Mouse (Mus musculus): Measurements from ENCODE around the gene Mtss1l. TPM values are rescaled to one million over a fixed set of nuclear protein-coding genes. Genes with fewer than 3 reads are reported as not detected.

Gene Mtss1l
- total RNA-seq, 2 experiments from 2014 or later: 206 to 252 TPM

DNA sequence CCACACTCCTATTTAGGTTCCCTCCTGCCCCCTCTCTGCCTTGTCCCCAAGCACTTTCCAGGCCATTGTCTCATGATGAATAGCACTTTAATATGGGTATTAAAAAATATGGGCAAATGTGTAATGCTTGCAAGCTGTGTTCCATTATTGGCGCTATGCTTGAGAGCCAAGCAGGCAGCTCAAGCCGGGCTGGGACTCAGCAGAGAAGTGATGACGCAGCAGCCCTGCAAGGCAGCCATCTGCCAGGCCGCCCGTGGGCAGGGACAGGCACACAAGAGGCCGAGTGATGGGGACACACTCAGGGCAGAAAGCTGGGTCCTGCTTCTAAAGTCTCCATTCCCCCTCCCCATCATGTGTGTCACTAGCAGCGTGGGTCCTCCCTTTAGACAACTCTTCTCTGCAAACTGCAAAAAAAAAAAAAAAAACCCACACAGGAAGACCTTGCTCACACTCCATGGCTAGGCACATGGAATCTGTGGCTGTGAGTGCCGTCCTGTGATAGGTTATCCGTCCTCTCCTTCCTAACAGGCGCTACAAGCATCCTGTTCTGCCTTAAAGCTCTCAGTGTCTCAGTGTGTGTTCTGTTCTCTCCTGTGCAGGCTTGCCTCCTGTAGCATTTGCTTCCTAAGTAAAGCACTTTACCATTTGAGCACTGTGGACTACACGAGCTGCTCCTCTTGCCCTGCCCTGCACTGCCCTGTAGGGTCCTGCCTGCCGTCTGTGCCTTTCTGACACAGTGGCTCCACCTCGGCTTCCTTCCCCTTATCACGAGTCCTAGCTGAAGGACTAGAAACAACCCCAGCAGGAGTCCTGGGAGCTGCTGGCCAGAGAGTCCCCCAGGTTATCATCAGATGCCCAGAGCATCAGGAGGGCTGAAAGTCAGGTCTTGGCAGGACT lies 15.6 kb upstream of the Mtss1l start:
- DNase-seq (ENCODE audit: extremely low spot score in 1 of 2, low spot score in 1 of 2): no peak

DNA sequence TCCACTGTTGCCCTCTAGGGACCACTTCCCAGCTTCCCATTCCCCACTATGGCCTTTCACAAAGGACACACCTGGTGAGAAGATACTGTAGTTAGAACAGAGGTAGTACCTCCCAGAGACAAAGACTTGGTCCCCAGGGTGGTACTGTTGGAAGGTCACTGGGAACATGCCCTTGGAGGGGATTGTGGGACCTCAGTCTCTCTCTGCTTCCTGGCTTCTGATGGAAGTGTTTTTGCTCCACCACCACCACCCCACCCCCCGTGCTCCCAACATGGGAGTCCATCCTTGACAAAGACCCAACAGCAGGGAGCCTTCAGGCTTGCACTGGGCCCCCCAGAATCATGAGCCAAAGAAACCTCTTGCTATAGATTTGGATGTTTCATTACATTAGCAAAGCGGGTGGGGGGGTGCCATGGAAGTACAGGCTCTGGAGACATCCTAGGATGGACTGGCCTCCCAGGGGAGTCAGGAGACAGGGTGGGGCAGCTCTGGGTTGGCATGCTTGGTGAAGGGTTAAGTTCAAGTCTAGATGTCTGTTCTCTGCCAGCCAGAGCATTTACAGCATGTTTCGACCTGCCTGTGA lies 14.9 kb upstream of the Mtss1l start:
- DNase-seq (ENCODE audit: extremely low spot score in 1 of 2, low spot score in 1 of 2): no peak

DNA sequence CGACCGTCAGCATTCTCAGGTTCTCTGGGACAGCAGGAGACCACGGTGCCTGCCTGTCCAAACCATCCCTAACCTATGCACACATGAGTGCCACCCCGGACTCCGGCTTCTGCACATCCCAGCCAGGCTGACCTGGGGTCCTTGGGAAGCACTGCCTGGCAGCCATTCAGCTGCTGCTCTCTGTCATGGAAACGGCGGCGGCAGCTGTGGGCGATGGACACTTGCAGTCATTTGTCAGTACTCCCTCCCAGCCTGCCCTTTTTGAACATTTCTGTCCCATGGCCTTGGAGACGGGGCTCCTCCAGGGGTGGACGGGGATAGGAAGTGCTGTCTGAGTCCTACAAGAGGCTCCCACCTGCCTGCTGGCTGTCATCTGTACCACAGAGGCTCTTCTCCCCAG lies 12.8 kb upstream of the Mtss1l start:
- no peak for DNase-seq (ENCODE audit: extremely low spot score in 1 of 2, low spot score in 1 of 2)

DNA sequence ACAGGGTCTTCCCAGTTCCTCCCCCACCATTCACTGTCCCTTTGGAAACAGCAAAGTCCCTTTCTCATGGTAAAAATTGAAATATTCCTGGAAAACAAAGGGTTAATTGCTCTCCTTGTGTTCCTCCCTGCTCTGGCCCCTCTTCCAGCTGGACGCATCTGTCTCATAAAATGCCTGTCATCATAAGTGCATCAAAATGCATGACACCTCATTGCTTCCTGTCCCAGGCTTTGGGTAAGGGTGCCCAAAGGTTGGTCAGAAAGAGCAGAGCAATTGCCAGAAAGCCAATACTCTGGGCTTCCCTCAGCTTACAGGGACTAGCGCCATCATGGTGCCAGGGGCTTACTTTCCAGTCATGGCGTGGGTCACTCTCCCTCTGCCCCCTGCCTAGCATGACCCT lies 10.7 kb upstream of the Mtss1l start:
- DNase-seq (ENCODE audit: extremely low spot score in 1 of 2, low spot score in 1 of 2): no peak

DNA sequence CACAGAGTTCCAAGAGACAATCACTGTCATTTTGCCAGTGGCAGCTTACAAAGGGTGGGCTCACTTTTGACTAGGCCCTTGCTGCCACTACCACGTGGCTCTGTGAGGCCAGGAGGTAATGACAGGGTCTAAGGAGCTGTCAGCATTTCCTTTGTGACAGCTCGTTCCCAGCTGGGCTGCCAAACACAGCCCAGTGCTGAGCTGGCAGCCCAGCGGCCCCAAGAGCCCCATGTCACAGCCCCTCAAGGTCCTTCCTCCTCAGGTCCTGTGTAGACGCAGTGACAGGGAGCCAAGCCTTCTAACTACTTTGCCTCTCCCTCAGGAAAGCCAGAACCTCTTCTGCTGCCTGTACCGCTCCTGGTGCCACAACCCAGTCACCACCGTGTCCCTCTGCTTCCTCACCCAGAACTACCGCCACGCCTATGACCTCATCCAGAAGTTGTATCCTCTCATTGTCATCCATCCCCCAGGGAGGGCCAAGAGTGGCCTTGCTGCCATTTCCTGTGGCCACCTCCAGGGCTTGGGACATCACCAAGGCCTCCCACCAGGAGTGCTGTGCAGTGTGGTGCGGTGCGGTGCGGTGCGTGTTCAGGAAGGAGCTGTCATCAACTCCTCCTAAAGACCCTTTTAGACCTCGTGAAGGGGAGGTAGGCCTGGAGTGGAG lies 9.9 kb upstream of the Mtss1l start:
- no peak for DNase-seq (ENCODE audit: extremely low spot score in 1 of 2, low spot score in 1 of 2)

DNA sequence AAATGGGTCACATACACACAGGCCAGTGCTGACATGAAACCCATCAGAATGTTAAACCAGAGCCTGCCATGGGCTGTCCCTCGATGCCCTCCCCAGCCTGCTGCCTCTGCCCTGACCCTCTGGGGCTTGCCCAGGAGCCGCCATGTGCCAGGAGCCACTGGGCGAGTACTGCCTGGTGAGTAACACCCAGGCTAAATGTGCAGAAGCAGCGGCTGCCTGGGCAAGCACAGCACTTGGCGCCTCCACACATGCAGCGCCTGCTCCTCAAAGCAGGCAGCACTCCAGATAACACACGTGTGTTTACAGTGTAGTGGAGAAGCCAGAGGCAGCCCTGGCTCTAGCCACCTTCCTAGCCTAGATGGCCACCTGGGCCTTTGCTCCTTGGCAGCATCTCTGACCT lies 8.2 kb upstream of the Mtss1l start:
- no peak for DNase-seq (ENCODE audit: extremely low spot score in 1 of 2, low spot score in 1 of 2)

DNA sequence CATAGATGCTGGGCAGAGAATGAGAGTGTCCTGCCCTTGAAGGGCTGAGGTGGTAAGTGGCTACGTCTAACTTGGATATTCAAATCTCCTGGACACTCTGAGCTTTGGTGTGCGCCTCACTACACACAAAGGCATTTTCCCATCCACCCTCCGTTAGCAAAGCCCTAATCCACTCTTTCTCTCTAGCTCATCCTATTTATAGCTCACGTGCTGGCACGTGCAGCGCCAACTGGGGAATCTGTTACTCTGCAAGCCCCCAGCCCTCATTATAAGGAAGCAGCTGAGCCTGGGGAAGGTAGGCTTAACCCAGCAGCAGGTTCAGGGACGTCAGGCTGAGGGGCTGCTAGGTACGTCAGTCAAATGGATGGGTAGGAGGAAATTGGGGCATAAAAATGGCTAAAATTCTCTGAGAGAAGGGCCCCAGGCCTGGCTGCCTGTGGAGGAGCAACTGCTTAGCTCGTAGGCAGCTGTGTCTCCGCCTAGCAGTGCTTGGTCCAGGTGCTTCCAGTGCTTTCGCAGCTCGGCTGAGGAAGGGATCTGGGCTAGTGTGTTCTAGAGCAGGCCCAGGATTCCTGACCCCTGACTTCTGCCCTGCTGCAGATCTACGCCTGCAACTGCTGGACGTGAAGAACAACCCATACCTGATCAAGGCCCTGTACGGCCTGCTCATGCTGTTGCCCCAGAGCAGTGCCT lies 6.3 kb upstream of the Mtss1l start:
- no peak for DNase-seq (ENCODE audit: extremely low spot score in 1 of 2, low spot score in 1 of 2)

DNA sequence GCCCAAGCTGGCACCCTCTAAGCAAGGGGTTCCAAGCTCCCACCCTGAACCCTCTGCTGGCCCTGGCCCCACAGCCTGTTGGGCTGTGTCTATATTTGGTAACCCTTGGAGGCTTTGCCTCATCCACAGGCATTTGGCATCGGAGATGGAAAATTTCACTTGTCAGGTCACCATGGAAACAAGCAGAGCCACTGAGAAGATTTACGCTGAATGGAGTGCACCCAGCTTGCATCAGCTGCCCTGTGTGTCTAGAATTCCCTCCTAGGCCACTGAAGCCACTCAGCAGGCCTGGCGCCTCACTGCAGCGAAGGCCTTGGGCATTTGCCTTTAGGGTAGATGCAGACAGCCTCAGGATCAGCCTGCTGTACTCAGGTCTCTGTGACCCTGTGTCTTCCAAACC lies 5.2 kb upstream of the Mtss1l start:
- DNase-seq (ENCODE audit: extremely low spot score in 1 of 2, low spot score in 1 of 2): no peak

DNA sequence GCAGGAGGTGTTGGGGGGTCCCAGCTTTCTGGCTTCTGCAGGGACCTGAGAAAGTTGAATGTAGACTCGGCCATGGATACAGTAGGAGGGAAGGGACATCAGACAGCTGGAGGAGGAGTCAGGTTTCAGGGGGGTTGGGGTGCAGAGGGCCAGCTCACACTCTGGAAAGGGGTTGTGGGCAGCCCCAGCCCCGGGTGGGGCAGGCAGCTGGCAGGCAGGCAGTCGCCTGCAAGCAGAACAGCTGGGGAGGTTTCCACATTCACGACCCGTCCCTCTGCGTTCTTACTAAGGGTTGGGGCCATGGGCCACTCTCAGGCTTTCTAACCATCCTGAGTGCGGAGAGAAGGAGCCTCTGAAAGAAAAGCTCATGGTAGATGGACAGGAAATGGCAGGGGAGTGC lies 4.1 kb upstream of the Mtss1l start:
- no peak for DNase-seq (ENCODE audit: extremely low spot score in 1 of 2, low spot score in 1 of 2)

DNA sequence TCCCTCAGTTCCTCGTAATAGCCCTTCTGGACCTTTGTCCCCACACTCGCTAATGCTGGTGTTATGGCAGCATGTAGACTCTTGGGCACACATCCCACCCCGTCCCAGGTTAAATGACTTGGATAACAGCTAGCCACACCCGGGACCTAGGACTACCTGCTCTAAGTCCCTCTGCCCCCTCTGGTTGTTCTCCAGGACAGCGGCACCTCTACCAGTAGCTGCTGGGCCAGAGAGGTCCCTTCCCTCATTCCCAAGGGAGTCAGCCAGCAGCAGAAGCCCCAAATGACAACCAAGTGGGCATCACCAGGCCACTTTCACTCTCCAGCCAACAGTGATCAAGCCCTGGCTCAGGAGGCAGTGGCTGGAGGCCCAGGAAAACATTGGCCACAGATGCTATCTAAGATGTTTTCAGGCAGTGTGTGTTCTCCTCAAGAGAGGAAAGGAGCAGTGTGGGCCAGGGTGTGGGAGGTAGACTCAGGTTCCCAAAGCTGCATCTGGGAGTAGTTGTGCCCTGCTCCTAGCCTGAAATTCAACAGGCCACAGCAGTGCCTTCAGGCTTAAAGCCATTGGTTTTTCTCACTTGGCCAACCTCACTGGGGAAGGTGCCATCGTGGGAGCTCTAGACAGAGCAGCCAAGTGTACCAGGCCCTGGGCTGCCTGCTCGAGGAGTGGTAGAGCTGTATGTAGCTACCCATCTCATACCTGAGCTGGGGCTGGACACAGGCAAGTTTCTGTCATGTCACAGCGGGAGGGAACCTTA lies 2.9 kb upstream of the Mtss1l start:
- DNase-seq (ENCODE audit: extremely low spot score in 1 of 2, low spot score in 1 of 2): no peak

DNA sequence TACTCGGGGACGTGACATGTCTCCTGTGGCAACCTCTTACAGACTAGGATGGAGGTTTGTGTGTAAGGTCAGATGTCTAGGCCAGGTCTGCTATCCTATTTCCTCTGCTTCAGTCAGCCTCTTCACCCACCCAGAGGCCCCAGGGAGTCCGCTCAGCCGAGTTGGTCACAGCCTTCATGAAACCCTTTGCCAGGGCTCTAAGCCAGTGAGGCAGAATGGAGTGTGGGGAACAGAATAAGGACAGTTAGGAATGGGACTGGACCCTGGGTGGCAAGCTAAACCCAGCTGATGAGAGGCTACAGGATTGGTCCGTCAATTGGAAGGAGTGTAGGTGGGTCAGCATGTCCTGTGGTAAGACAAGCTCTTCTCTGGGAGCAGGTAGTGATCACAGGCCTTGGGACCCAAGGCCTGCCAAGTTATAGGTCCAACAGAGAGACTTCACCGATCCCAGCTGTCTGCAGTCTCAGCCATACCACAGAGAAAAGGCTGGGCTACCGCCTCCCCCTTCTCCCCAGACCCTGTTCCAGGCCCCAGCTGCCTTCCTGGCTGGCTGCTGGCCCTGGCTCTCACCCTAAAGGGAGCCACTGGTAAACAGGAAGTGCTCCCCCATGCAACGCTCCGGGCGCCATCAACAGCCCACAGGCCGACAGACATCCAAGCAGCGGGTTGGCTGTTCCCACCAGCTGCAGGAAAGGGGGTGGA lies 2.2 kb upstream of the Mtss1l start:
- DNase-seq (ENCODE audit: extremely low spot score in 1 of 2, low spot score in 1 of 2): no peak

DNA sequence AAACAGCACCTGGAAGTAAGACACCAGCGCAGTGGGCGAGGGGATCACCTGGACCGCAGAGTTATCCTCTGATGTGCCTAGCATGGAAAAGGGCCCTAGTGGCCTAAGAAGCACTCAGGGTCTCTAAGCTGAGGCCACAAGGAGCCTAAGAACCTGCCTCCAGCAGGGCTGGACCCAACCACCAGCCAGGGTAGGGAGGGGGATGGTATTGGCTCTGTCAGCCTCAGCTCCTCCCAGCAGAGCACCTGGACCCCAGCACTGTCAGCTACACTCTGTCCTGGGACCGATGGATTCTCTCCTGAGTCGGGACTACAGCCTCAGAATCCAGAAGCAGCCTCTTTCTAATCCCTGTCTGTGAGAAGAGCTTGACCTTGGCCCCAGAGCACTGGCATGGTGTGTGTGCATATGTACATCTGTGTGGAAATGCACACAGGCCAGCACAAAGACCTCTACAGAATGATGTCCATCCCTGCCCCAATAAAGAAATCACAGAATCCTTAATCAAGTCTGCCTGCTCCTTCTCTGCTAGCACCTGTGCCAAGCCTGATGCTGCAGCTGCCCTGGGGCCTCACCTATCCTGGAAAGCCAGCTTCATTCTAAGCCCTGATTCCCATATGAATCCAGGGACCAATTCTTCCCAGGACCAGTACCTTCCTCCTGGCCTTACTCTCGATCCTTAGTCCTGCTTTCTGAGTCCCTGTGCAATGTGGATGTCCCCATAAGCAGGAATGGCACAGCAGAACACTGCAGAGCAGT lies 1.2 kb upstream of the Mtss1l start:
- no peak for DNase-seq (ENCODE audit: extremely low spot score in 1 of 2, low spot score in 1 of 2)

DNA sequence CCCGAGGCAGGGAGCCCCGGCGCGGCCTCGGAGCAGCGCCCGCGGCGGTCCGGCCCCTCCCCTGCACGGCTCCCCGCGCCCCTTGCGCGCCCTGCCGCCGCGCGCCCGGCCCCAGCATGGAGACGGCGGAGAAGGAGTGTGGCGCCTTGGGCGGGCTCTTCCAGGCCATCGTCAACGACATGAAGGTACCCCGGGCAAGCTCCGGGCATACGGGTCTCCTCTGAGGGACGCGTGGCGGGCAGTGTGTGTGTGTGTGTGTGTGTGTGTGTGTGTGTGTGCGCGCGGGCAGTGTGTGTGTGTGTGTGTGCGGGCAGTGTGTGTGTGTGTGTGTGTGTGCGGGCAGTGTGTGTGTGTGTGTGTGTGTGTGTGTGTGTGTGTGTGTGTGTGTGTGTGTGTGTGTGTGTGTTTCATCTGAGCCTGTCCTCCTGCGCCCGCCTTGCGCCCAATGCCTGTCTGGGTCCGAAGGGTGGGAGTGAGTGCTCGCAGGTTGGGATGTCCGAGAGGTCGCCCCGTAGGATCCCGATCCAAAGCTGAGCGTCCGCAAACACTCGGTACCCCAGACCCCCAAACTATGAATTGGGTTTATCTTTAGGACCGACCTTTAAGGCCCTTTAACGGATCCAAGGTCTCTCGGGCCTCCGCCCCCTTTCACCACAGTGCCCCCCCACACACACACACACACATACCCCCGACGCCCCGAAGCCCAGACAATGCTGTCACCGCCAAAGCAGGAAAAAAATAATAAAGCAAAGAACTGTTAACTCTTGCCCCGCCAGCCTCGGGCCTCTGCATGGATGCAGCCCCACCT lies 534 bp downstream of the Mtss1l start:
- DNase-seq (ENCODE audit: extremely low spot score in 1 of 2, low spot score in 1 of 2): no peak

DNA sequence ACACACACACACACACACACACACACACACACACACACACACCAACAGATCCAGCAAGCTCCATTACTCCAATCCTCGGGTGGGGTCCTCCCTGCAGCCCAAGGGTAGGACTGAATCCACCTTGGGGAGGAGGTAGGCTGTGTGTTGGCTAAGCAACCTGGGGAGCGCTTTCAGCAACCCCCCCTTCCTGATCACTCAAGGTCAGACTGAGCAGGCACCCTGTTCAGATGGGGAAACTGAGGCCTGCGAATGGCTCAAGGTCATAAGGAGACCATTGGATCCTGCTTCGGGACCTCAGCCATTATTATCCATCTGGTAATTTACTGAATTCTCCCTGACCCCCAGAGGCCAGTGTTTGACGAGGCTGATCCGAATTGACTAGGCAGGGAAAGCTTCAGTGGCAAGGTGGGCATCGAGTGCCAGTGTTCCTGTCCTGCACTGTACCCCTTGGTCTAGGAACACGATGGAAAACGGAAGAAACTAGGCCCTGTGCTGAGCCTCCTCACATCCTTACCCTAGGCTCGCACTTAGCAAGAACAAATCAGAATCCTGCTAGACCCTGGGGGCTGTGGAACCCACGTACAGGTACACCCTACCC lies 1.2 kb downstream of the Mtss1l start:
- no peak for DNase-seq (ENCODE audit: extremely low spot score in 1 of 2, low spot score in 1 of 2)

DNA sequence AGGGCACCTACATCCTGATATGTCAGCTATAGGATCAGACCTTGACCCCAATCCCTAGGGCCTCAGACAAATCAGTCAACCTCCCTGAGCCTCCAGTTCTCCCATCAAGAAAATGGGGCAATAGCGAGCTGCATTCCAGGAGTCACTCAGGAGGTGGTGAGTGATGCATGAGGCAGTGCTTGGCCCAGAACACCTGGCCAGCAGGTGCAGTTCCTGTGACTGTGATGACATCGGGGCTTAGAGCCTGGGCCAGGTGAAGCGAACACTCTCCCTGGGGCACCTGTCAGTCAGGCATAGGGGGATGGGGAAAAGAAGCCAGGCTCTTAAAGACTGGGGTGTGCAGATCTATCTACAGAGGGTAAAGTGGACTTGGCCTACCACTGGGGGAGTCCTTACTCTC lies 3.2 kb downstream of the Mtss1l start:
- DNase-seq (ENCODE audit: extremely low spot score in 1 of 2, low spot score in 1 of 2): no peak

DNA sequence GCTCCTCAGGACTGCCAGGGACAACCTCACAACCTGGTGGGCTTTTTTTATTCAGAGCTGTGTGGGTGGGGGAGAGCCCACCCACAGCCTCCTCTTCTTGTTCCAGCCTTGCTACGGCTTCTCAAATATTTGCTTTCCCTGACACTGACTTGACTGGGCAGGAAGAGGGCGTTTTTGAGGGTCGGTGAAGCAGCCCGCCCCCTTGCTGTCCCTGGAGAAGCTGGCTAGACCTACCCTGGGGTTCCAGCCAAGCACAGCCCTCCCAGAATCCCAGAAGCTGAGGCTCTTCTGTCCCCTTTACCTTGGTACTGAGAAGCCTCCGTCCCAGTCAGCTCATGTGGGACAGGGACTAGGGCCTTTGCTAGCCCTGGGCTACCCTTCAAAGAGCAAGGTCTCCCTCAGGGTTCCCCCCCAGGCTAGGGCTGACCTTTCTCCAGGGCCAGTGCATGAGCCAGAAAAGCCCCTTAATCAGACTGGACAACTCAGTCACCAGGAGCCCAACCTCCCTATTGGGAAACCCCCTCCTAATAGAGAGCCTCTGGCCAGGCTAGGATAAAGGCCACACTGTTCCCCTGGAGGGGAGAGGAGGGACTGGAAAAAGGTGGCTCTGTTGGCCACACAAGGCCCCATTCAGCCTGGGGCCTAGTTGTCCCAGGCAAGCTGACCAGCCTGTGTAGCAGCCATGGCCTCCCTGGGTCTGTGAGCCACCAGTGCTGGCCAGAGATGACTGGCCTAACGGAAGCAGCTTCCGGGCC lies 4.0 kb downstream of the Mtss1l start:
- no peak for DNase-seq (ENCODE audit: extremely low spot score in 1 of 2, low spot score in 1 of 2)

DNA sequence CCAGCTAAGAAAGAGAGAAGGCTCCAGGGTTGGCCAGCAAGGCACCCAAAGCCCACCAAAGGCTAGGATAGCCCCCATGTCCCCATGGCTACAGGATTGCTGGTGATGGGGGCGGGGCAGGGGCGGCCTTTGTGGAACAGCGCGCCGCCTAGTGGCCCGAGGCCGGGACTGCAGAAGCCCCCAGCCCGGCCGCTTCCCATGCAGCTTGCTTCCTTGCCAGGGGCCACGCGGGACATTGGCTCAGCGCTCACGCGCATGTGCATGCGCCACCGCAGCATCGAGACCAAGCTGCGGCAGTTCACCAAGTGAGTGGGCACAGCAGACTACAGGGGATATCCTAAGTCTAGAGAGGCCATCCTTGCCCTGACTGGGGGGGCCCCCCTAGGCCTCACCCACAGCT lies 5.6 kb downstream of the Mtss1l start:
- DNase-seq (ENCODE audit: extremely low spot score in 1 of 2, low spot score in 1 of 2): peak; percentile 73 to 75

Measured in layer of hippocampus, postnatal 25 days (tissue).